Mouse (Mus musculus) lung, postnatal 0 days (tissue): ENCODE measurements around the gene Gmds.

ENCODE experiments used
- CTCF ChIP-seq: IDR thresholded peaks from 2 replicates; pipeline ENCODE4 v1.5.1; 2016; ENCODE audit warnings: antibody characterized with exemption, mild to moderate bottlenecking
- EP300 ChIP-seq: IDR thresholded peaks from 2 replicates; pipeline ENCODE4 v1.6.1; 2016; ENCODE audit warnings: antibody characterized with exemption, mild to moderate bottlenecking, control low read depth

DNA sequence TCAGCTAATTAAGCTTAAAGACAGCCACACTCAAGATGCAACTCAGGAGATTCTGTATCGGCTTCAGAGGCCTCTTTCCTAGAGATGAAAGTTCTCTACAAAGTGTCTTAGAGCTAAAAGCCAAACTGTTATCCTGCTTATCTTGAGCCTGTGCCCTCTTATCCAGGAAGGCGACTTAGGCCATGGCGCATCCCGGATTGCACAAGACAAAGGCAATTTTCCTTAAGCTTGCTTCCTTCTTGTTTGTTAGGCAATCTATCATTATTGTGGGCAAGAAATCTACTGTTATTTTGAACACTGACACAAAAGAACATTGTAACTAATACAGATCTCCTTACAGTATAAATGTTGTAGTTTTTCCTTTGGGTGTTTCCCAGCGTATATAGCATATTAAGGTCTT is 511.4 kb downstream of the Gmds start:
- TF ChIP-seq CTCF (no peak), EP300 (no peak)
